Mouse (Mus musculus): ENCODE data around the gene Spint5.
"Not testable (repeated sequence)": the region's sequence is repeated elsewhere in the genome, so short reads cannot be mapped to it uniquely, and the experiment has no call there.

Spint5 gene

GRCm38 (mm10) chr2:164715005-164715404 is at the start of gene Spint5:
Gene Spint5, plus strand, starts transcription at chr2:164715305.
- DNase-seq (ENCODE audit: low spot score in 2 of 2): no peak

GRCm38 (mm10) chr2:164670261-164670660 is 44.8 kb upstream of the Spint5 start:
- DNase-seq (ENCODE audit: low spot score in 2 of 2): no peak

DNA sequence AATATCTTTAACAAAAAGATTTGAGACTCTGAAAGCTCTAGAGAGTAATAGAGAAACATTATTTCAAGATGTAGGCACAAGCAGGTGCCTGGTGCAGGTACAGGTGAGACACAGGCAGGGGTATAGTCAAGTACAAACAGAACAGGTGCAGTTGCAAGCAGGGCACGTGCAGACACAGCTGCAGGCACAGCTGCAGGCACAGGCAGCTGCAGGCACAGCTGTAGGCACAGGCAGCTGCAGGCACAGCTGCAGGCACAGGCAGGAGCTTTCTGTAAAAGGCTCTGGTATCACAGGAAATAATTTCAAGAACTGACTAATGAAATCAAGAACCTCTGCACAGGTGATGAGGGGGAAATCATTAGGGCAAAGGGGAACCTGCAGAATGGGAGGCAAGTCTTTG is 44.2 kb upstream of the Spint5 start:
- no peak for DNase-seq (ENCODE audit: low spot score in 2 of 2)

DNA sequence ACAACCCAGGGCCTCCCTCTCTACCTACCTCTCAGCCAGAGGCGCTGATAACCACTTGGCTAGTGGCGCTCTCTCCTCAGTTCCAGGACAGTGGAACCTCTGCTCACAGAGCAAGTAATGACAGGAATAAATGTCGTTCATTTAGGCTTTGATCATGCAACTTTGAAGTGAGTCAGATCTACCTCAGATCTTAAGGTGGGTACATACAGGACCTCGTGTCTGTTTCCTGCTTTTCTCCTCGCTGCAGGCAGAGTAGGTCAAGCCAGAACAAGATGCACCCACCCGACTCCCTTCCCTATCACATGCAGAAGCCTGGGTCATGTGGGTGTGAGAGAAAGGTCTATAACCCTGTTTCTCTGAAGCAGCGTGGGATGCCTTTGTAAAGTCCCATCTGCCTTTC is 41.1 kb upstream of the Spint5 start, which contains the start of gene Wfdc11:
Gene Wfdc11, minus strand, starts transcription at position 101 of the 400 bp plus-strand sequence.
- no peak for DNase-seq (ENCODE audit: low spot score in 2 of 2)

- DNase-seq (ENCODE audit: low spot score in 2 of 2): no peak
Measured at GRCm38 (mm10) chr2:164676103-164676502, 39.0 kb upstream of the Spint5 start.

GRCm38 (mm10) chr2:164676916-164677685 is 38.0 kb upstream of the Spint5 start:
- no peak for DNase-seq (ENCODE audit: low spot score in 2 of 2)

DNA sequence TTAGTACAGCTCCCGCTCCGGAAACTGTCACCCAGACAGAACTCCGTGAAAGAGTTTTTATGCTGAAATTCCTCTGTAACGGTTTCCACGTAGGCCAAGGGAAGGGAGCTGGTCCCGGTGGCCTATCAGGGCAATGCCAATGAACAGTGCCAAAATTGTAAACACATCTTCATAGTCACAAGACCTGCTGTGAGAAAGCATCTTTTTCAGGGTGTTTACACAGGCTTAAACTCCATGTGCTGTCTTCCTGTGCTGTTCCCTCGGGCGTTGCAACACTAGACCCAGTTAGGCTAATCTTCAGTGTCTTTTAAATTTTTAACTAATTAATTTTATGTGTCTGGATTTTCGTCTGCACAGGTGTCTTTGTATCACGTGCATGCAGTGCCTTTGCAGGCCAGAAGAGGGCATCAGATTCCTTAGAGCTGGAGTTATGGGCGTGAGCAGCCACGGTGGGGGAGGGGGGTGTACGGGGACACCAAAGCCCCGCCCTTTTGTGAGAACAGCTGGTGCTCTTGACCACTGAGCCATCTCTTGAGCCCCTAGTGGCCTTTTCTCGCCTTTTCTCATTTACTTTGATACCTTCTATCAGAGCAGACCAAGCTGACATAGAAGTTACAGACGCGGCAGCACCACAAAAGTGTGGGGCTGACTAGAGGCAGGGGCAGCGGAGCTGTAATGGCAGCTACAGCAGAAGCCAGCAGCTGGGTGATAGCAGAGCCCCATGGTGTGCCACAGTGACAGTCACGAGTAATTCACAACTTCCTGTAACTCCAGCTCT is 36.1 kb upstream of the Spint5 start:
- peak; percentile 56 to 72 for DNase-seq (ENCODE audit: low spot score in 2 of 2)

DNA sequence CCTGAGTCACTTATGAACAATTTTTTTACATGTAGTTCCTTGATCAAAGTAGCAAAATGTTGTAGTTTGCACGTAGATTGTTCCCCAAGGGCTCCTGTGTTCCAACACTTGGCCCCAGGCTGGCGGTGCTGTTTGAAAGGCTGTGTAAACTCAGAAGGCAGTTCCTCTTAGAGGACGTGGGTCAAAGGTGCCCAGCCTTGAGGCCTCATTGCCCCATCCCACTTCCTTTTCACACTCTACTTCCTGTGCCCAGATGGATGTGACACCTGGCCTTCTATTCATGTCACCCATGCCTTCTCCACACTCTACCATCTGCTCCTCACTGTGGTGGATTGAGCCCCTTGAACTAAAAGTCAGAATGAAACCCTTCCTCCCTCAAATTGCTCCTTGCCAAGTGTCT is 35.2 kb upstream of the Spint5 start:
- DNase-seq (ENCODE audit: low spot score in 2 of 2): no peak

DNA sequence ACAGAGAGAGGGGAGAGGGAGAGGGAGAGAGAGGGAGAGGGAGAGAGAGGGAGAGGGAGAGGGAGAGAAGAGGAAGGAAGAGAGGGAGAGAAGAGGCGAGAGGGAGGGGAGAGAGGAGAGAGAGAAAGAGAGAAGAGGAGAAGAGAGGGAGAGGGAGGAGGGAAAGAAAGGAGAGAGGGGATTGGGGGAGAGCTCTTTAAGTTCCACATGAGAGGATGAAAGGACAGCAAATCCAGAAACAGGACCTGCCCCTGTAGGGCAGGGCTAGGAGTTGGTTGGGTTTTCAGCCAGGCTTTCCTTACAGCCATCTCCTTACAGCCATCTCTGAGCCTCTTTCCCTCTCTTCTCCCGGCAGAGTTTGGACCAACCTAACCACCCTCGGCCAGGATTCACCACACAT is 30.3 kb upstream of the Spint5 start, which contains the start of gene Wfdc13:
Gene Wfdc13, plus strand, starts transcription at position 301 of the 400 bp plus-strand sequence.
- DNase-seq (ENCODE audit: low spot score in 2 of 2): no peak

DNA sequence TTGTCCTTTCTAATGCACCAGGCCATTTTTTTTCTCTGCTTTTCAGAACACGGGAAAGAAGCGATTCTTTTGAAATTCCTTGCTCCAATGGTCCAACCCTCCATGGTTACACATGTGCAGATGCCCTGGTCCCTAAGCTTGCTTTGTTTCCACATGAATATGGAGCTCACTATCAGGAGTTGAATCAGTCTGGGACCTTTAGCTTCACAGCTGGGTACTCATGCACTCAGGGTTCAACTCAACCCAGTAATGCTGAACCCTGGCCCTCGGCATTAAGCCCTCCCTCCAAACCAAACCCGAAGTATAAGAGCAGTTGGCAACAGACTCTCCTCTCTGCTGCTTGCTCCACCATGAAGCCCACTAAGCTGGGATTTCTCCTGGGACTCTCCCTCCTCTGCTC is 16.9 kb upstream of the Spint5 start, which contains the start of gene Spint4:
Gene Spint4, plus strand, starts transcription at position 301 of the 400 bp plus-strand sequence.
- no peak for DNase-seq (ENCODE audit: low spot score in 2 of 2)

DNA sequence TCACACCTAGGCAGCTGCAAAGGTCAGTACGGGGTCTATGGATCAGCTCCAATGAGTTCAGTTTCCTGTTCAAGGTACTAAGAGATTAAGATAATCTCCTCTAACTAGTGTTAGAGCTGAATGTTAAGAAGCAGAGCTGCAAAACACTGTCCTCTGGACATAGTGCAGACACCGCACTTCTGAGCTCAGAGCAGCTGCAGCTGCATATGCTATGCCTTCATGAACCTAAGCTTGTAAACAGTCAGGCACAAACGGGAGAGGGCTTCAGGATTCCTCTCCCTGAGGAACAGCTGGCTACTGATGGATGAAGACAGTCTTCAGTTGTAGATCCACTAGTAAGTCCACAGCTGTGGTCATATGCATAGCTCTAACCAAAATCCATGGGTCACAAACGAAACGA is 14.1 kb upstream of the Spint5 start:
- no peak for DNase-seq (ENCODE audit: low spot score in 2 of 2)

DNA sequence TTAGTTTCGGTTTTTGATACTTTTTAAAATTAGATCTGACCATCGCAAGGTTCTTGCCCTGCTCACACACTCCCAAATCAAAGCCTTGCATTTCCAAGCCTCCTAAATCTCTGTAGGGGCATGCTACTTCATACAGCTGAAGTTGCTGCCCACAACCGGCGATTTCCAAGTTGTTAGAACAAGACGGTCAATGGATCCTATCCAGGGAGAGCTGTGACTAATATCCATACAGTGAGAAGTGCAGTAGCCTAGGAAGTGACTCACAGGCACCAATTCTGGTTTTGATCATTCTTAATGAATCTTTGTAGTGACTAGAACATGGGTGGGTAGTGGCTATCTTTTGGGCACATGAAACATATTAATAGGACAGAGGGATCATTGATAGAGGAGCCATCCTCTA is 13.3 kb upstream of the Spint5 start:
- no peak for DNase-seq (ENCODE audit: low spot score in 2 of 2)

GRCm38 (mm10) chr2:164704235-164704634 is 10.9 kb upstream of the Spint5 start:
- DNase-seq (ENCODE audit: low spot score in 2 of 2): no peak

DNA sequence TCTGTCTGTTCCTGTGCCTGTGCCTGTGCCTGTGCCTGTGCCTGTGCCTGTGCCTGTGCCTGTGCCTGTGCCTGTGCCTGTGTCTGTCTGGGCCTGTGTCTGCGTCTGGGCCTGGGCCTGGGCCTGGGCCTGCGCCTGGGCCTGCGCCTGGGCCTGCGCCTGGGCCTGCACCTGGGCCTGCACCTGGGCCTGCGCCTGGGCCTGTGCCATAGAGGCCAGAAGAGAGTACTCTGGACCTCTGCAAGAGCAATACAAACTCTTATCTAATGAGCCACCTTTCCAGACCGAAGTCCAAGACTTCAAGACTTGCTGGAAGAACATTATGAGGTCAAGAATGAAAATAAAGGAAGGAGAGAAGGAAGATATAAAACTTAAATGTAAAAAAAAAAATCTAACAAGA is 9.8 kb upstream of the Spint5 start:
- no peak for DNase-seq (ENCODE audit: low spot score in 2 of 2)

DNA sequence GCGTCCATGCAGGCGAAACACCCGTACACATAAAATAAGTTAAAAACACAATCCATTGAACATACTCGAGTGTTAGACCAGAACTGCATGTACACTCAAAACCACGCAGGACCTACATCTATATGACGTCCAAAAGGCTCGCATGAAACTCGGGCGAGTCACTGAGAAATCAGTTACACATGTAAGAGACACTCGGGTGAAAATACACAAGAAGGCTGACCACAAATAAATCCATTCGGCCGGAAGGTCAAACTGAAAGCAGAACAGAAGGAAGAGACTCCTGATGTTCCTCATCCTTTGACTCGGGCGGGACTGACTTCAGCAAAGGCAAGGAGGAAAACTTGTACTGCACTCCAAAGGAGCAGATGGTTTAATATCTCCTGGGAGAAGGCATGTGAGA is 9.1 kb upstream of the Spint5 start:
- no peak for DNase-seq (ENCODE audit: low spot score in 2 of 2)

DNA sequence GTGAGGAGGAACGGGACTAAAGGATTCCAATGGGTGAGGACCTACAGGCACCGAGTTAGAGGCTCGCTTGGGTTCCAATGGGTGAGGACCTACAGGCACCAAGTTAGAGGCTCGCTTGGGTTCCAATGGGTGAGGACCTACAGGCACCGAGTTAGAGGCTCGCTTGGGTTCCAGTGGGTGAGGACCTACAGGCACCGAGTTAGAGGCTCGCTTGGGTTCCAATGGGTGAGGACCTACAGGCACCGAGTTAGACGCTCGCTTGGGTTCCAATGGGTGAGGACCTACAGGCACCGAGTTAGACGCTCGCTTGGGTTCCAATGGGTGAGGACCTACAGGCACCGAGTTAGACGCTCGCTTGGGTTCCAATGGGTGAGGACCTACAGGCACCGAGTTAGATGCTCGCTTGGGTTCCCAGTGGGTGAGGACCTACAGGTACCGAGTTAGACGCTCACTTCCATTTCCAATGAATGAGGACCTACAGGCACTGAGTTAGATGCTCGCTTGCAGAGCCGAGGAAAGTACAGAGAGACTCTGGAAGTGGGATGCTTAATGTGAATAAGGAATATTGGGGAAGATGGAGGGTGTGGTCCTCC is 1.2 kb downstream of the Spint5 start:
- DNase-seq (ENCODE audit: low spot score in 2 of 2): not testable (repeated sequence)

GRCm38 (mm10) chr2:164723276-164723675 is 8.2 kb downstream of the Spint5 start:
- DNase-seq (ENCODE audit: low spot score in 2 of 2): no peak

GRCm38 (mm10) chr2:164725895-164726619 is 11.0 kb downstream of the Spint5 start:
- peak; percentile 35 to 71 for DNase-seq (ENCODE audit: low spot score in 2 of 2)

DNA sequence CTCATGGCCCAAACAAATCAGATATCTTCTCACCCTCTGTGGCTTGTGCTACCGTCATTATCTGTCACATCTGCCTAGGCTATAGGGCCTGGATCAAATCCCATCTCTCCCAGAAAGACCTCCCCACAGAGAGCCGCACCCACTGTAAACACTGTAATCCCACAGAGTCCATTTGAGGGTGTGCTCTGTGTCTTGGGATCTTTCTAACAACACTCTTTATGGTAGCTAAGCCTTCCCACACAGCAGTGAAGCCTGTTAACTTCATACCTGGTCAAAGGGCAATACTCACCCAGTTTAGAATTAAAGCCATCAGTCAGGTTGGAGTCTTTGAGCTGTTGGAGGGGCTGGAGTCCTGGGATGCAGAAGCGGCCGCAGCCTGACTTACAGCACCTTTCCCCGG is 16.6 kb downstream of the Spint5 start:
- DNase-seq (ENCODE audit: low spot score in 2 of 2): no peak

DNA sequence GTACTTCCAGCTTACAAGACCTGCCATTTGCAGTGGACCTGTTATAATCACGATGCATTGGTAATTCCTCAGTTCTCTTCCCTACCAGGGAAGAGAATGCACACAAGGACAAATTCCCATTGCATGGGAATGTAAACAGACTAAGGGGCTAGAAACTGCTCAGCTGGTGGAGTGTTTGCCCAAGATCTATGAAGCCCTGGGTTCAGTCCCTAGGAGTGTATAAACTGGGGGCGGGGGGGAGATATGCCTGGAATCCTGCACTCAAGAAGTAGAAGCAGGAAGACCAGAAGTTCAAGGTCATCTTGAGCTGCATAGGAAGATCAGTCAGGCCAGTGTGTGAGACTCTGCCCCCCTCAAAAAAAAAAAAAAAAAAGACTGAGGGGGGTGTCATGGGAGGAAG is 18.2 kb downstream of the Spint5 start:
- DNase-seq (ENCODE audit: low spot score in 2 of 2): no peak

DNA sequence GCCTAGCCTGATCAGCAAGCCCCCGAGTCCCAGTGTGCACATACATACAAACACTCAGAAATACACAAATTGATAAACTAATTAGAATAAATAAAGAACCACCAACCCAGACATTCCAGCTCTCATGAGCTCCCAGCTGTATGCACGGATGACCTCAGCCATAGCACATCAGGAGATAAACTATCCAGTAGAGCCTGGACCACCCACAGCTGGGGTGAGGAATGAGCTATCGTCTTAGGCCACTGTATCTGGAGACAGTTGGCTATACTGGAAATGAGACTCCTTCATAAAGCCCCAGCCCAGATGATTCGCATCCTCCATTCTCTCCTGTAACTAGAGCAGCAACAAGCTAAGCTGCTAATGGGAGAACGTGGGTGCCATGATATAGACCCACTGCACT is 19.7 kb downstream of the Spint5 start:
- no peak for DNase-seq (ENCODE audit: low spot score in 2 of 2)

- no peak for DNase-seq (ENCODE audit: low spot score in 2 of 2)
Measured at GRCm38 (mm10) chr2:164735446-164735845, 20.3 kb downstream of the Spint5 start.
